Mouse (Mus musculus) liver, embryonic 14.5 days (tissue): ENCODE results near the gene Abcg5. TPM values are rescaled to one million over a fixed set of nuclear protein-coding genes. Genes with fewer than 3 reads are reported as not detected.

Experiments used
- ATAC-seq: fragments of 200-750 bp; cut with Nextera tagmentation; 2 replicates; pipeline ENCODE4 v1.8.0; 2017; ENCODE audit warnings: moderate number of reproducible peaks, mild to moderate bottlenecking, moderate library complexity; ENCODE audit not compliant: insufficient read depth
- DNase-seq, 3 experiments: peaks; one replicate each; pipeline ENCODE4 v3.0.0-alpha.2; 2012 to 2013; ENCODE audit warnings: low read depth in 3 of 3, low spot score in 3 of 3
- H3K27ac ChIP-seq: fragments of 300-500 bp; sonication (generic); 2 replicates; pipeline ENCODE4 v1.5.1; 2014; ENCODE audit warnings: moderate library complexity, mild to moderate bottlenecking, control low read depth, inconsistent platforms
- H3K27me3 ChIP-seq: fragments of 300-500 bp; sonication (generic); 2 replicates; pipeline ENCODE4 v1.6.1; 2014; ENCODE audit warnings: mild to moderate bottlenecking, low read length, moderate library complexity; ENCODE audit not compliant: control insufficient read depth, insufficient read depth
- H3K36me3 ChIP-seq: fragments of 300-500 bp; sonication (generic); replicated peaks from 2 replicates; pipeline ENCODE4 v1.6.1; 2014; ENCODE audit warnings: low read depth; ENCODE audit not compliant: control insufficient read depth, insufficient read depth
- H3K4me1 ChIP-seq, 2 experiments: fragments of 200-500 bp in 1 of 2; fragments of 300-500 bp in 1 of 2; sonication (generic) in 1 of 2; replicated peaks; 2 replicates each; pipeline ENCODE4 v1.6.1; 2012 to 2014; ENCODE audit warnings: antibody characterized with exemption in 1 of 2, inconsistent platforms in 1 of 2, low read length in 1 of 2; ENCODE audit not compliant: control insufficient read depth in 2 of 2, insufficient read depth in 2 of 2
- H3K4me2 ChIP-seq: fragments of 300-500 bp; sonication (generic); 2 replicates; pipeline ENCODE4 v1.6.1; 2014; ENCODE audit warnings: low read depth, mild to moderate bottlenecking, control low read depth, moderate library complexity
- H3K4me3 ChIP-seq, 2 experiments: fragments of 200-500 bp in 1 of 2; fragments of 300-500 bp in 1 of 2; sonication (generic) in 1 of 2; 2 replicates each; pipeline ENCODE4 v1.5.1; 2012 to 2014; ENCODE audit warnings: low read depth in 2 of 2, low read length in 2 of 2, mild to moderate bottlenecking in 2 of 2, control low read depth in 1 of 2, inconsistent platforms in 1 of 2, moderate library complexity in 1 of 2; ENCODE audit not compliant: insufficient read depth in 1 of 2
- H3K9ac ChIP-seq: fragments of 300-500 bp; sonication (generic); replicated peaks from 2 replicates; pipeline ENCODE4 v1.6.1; 2014; ENCODE audit warnings: mild to moderate bottlenecking, control low read depth, moderate library complexity
- H3K9me3 ChIP-seq: fragments of 300-500 bp; sonication (generic); 2 replicates; pipeline ENCODE4 v1.6.1; 2016; ENCODE audit warnings: low read length, mixed read lengths; ENCODE audit not compliant: control insufficient read depth
- CTCF ChIP-seq: IDR thresholded peaks from 2 replicates; pipeline ENCODE4 v1.5.1; 2016; ENCODE audit warnings: antibody characterized with exemption, low read depth, control low read depth
- EP300 ChIP-seq: IDR thresholded peaks from 2 replicates; pipeline ENCODE4 v1.6.1; 2016; ENCODE audit warnings: antibody characterized with exemption, low read depth
- WGBS: fragments of 180-500 bp; shearing (Covaris S2); extraction: QIAGEN DNeasy Blood & Tissue Kit; methylation state at CpG from one replicate; pipeline ENCODE4 v1.1.7; 2014; ENCODE audit not compliant: insufficient replicate concordance; 5-methylcytosine and 5-hydroxymethylcytosine counted together
- polyA plus RNA-seq, 2 experiments: library from polyadenylated mRNA; depleted of rRNA in 1 of 2; stranded (reverse) in 1 of 2; unstranded in 1 of 2; fragments of >200 nt; fragmentation: Nextera tagmentation in 1 of 2; extraction: Ambion mirVana in 1 of 2; gene quantifications; 2 replicates each; pipeline versions ENCODE4 v1.2.1 to v1.2.3; 2012 to 2014

Abcg5 gene
- polyA plus RNA-seq, 2 experiments, result 0.33 TPM

GRCm38 (mm10) chr17:84653544-84653943, 29.3 kb downstream of the Abcg5 start:
- Histone ChIP-seq H3K4me1 (0 out of 4 replicates have a peak, but pooled peaks cover 0 to 2% of the 10 kb centered on the region in 2 experiments), H3K36me3 (no peaks in the 10 kb centered on the region), H3K4me2 (no peak overlapping the region), H3K27ac (no peak overlapping the region), H3K27me3 (no peaks in the 10 kb centered on the region), H3K4me3 (no peak overlapping the region), H3K9ac (no peak overlapping the region), H3K9me3 (no peaks in the 10 kb centered on the region)
- ATAC-seq (no peak), DNase-seq (no peak)
- TF ChIP-seq EP300 (no peak), CTCF (no peak)
- WGBS, result 64% methylated on average over 9 of the region's 9 CpGs

- Histone ChIP-seq H3K36me3 (no peaks in the 10 kb centered on the region), H3K4me2 (no peak overlapping the region), H3K27ac (no peak overlapping the region), H3K9me3 (no peaks in the 10 kb centered on the region), H3K4me1 (peaks cover 0 to 6% of the 10 kb centered on the region in 2 experiments; a peak in 2 of 4 replicates), H3K27me3 (no peaks in the 10 kb centered on the region), H3K9ac (no peak overlapping the region), H3K4me3 (no peak overlapping the region)
- WGBS, result 74% methylated on average over 9 of the region's 9 CpGs
- ATAC-seq (no peak), DNase-seq (no peak)
- TF ChIP-seq CTCF (no peak), EP300 (no peak)
These were observed 32.4 kb downstream of the Abcg5 start for GRCm38 (mm10) chr17:84650302-84651017.

GRCm38 (mm10) chr17:84647630-84648029, 35.2 kb downstream of the Abcg5 start:
- no peak overlapping the region for H3K4me2 ChIP-seq
- H3K9ac ChIP-seq, result no peak overlapping the region
- 24% methylated on average over 4 of the region's 4 CpGs for WGBS
- peaks cover 0 to 6% of the 10 kb centered on the region in 2 experiments; a peak in 2 of 4 replicates for H3K4me1 ChIP-seq
- no peaks in the 10 kb centered on the region for H3K9me3 ChIP-seq
- no peak overlapping the region for H3K27ac ChIP-seq
- H3K27me3 ChIP-seq, result no peaks in the 10 kb centered on the region
- no peak for ATAC-seq
- no peaks in the 10 kb centered on the region for H3K36me3 ChIP-seq
- peak; percentile 4 to 19 (median 10) for DNase-seq
- no peak overlapping the region for H3K4me3 ChIP-seq
- TF ChIP-seq EP300 (no peak), CTCF (no peak)

DNA sequence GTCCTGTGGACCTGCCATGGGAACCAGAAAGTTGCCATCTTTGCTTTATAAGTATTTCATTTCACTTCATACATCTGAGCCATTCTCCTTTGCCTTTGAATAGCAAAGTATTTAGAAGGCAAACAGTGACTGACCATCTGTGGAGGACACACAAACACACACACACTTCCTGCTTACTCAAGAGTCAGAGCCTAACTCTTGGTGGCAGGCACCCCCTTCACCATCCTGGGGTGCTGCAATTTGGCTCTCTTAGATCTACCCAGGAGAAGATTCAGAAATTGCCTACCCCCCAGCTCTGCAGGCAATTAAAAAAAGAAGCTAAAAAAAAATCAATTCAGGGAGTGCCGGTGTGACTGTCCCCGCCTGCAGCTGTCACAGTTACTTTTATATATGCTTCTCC, 36.3 kb downstream of the Abcg5 start:
- no peak overlapping the region for H3K27ac ChIP-seq
- 52% methylated on average over 2 of the region's 2 CpGs for WGBS
- ATAC-seq (no peak), DNase-seq (no peak)
- no peak overlapping the region for H3K9ac ChIP-seq
- peaks cover 0 to 6% of the 10 kb centered on the region in 2 experiments; a peak in 2 of 4 replicates for H3K4me1 ChIP-seq
- no peak overlapping the region for H3K4me2 ChIP-seq
- no peaks in the 10 kb centered on the region for H3K9me3 ChIP-seq
- H3K4me3 ChIP-seq, result no peak overlapping the region
- no peak for TF ChIP-seq EP300
- no peak for TF ChIP-seq CTCF
- H3K27me3 ChIP-seq, result no peaks in the 10 kb centered on the region
- H3K36me3 ChIP-seq, result no peaks in the 10 kb centered on the region

DNA sequence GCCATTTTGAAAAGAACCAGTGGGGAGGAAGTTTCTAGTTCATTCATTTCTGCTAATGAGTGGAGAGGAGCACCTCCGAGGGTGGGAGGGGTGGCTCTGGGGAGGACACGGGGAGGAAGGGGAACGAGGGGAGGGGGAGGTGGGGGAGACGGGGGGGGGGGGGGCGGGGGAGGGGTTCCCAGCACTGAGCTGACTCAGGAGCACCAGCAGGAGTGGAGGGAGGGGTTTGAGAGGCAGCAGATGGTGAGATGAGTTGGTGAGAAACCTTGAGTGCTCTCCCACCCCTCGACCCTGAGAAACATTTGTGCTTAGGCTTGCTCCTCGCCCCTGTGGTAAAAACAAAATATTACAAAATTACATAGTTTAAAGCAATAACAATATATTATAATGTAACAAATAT, 36.9 kb downstream of the Abcg5 start:
- H3K9me3 ChIP-seq, result no peaks in the 10 kb centered on the region
- no peak overlapping the region for H3K9ac ChIP-seq
- H3K27me3 ChIP-seq, result no peaks in the 10 kb centered on the region
- ATAC-seq (no peak), DNase-seq (no peak)
- peaks cover 0 to 6% of the 10 kb centered on the region in 2 experiments; a peak in 2 of 4 replicates for H3K4me1 ChIP-seq
- H3K36me3 ChIP-seq, result no peaks in the 10 kb centered on the region
- no peak overlapping the region for H3K27ac ChIP-seq
- H3K4me2 ChIP-seq, result no peak overlapping the region
- no peak for TF ChIP-seq CTCF
- no peak overlapping the region for H3K4me3 ChIP-seq
- WGBS, result 8% methylated on average over 6 of the region's 7 CpGs
